Mouse (Mus musculus) heart, adult 11 months (tissue): Measurements from ENCODE around the gene Ovol3.

Source experiments
- DNase-seq: peaks from one replicate; pipeline ENCODE4 v3.0.0; 2022

Ovol3 gene

DNA sequence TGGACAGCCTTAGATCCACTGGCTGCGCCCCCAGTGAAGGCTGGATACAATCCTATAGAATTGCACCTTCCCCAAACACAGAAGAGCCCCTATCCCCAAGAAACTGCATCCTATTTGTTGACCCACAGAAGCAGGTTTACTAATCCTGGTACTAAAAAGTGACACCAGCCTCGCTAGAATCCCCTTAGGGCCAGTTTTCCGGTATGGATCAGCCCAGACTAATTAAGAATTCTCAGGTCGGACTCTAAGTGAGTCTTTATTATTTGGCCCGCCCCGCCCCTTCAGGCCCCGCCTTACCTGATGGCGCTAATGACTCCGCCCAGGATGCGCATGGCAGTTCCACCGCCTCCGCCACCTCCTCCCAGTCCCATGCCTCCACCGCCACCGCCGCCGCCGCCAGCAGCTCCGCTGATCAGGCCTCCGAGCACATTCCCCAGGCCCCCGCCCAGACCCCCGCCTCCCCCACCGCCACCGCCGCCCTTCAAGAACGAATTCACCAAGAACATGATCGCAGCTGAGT is 41.9 kb downstream of the Ovol3 start:
- DNase-seq = peak; percentile 99

DNA sequence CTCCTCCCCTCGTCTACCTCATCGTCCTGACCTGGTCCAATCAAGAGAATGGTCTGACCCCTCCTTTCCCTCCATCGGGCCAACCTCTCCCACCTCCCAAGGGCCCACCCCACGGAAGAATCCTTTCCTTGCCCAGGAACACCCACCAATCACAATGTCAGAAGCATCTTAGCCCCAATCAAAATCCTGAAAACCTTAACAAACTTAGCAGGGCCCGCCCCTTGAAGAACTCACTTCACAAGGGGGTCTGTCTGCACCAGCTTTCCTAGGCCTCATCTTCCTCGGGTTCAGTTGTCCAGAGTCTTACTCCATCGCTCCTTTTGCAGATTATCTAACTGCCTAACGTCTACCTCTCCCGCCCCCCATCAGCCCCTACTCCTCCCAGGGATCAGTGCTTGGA is 42.5 kb downstream of the Ovol3 start:
- peak; percentile 95 for DNase-seq

DNA sequence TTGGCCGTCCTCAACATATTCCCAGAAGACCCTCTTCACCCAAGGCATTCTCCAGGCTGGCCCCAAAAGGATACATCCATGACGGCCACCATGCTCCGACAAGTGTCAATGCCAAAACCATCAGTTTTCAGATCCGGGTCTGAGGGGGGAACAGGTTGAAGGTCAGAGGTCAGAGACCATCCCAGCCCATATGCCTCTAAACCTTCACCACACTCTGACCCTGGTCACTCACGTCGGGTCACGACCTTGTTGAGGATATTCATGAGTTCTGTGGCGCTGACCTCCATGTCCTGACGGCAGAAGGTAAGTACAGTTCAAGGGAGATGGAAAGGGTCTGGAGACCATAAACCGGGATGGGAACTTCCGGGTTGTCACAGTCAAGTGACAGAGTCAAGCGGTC is 43.4 kb downstream of the Ovol3 start:
- no peak for DNase-seq

DNA sequence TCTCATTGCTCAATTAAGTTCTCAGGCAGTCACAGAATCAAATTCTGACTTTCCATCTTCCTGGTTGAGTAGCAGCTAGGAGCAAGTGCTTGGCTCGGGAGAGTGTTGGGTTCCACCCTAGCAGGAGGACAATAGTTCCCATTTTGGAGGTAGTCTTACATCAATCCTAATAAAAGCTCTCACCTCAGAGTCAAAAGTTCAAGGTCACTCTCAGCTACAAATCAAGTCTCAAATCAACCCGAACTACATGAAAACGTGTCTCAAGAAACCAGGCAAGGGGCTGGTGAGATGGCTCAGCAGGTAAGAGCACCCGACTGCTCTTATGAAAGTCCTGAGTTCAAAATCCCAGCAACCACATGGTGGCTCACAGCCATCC is 46.4 kb downstream of the Ovol3 start:
- DNase-seq = no peak

DNA sequence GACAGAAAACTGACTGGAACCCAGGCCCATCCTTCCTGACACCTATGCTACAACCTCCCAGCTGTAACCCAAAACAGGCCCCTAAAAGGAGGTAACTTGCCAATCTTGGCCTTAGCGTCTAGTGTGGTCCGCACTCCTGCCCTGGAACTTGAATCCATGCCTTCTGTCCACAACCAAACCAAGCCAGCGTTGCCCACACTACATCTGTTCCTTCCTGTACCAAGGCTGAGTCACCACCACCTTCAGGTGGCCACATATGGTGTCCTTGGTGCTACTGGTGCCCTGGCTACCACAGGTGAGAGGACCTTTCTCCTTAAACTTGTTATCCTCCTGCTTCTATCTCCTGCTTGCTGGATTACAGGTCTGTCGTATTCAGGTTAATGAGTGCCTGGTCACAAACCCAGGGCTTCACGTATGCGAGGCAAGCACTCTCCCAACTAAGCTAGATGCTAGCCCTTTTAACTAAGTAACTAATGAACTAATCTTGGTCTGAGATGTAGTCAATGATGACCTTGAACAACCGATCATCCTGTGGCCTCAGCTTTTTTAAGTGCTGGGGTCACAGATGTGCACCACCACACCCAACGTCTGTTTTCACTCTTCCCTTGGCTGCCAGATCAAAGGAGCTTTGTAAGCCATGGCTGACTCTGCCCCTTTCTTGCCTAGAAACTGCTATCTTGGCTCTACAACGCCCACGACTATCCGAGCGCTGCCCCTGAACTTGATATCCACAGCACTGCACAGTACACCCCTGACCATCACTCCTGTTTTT is 47.0 kb downstream of the Ovol3 start:
- DNase-seq = no peak

DNA sequence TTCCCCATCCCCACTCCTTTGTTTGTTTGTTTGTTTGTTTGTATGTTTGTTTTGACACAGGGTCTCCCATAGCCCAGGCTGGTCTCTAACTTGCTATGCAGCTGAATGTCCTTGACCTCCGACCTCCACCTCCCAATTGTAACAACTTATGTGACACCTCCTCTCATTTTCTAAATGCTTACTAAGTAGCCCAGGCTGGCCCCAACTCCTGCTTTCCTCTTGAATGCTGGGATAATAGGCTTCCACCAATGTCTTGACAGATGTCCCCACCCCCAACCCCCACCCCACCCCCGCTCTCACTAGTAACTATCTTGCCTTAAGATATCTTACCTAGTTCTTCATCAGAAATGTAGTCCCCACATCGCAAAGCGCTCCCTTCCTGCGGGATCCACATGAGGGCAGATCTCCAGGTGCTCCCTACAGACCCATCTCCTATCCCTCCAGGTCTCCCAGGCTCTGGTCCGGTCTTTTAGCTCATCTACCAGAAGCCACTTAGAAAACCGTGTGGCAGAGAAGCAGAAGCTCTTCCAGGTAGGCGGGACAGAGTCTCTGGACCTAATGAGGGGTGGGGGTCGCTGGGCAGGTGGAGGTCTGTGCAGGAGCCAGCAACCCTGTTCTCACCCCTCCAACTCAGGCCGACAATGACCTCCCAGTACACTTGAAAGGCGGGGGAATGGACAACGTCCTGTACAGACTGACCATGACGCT is 50.7 kb downstream of the Ovol3 start:
- peak; percentile 95 for DNase-seq

DNA sequence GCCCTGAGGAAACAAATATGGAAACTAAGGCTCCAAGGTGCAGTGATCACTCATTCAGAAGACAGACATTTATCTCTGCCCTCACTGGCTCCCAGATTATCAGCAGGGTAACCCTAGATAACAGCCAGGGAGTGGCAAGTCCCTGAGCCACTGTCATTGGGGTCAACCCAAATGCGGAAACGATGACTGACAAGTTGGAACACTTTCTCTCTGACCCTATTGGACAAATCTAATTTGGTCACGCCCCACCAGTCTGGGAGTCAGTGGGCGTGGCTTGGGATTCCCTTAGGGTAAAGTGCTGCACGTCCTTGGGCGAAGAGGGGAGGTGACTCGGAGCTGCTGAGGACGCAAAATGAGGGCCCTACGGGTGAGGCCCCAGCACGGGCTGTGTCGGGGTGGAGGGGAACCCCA is 51.6 kb downstream of the Ovol3 start, which contains the start of gene Cox7a1:
TSS of gene Cox7a1 (plus strand) at position 266 of the 411 bp plus-strand sequence.
- peak; percentile 99 for DNase-seq
